Mouse (Mus musculus) gastrocnemius, postnatal 14 days (tissue): ENCODE data around the gene Hist3h2ba. TPM values are rescaled to one million over a fixed set of nuclear protein-coding genes. Genes with fewer than 3 reads are reported as not detected.
A peak's percentile ranks its signal among the peaks of the same experiment; 100 is the strongest.

Source experiments
- DNase-seq: peaks from one replicate; pipeline ENCODE4 v3.0.0; 2021; ENCODE audit warnings: mixed read lengths
- intact Hi-C: fragments of 180-260 bp; cut with DNase I; formaldehyde crosslinking; loops from one replicate; pipeline ENCODE4 v1.15.1; 2025; ENCODE audit warnings: low total_unique reads
- microRNA-seq, 2 experiments: library from miRNA; unstranded; fragments of <30 nt; microRNA quantifications; one replicate each; pipeline ENCODE4 v1.2.0; 2021
- total RNA-seq, 2 experiments: library from RNA; stranded (reverse); gene quantifications; 2 replicates each; pipeline ENCODE4 v1.2.3; 2021

The Hist3h2ba gene
- total RNA-seq, 2 experiments from 2014 or later, result 2.1 to 3.7 TPM

GRCm38 (mm10) chr11:58981541-58982447, 33.1 kb downstream of the Hist3h2ba start:
- DNase-seq, result peak; percentile 88
- intact Hi-C loops, result no loop called here

- intact Hi-C loops, result no loop called here
- DNase-seq, result no peak
These were observed 33.9 kb downstream of the Hist3h2ba start for GRCm38 (mm10) chr11:58982471-58983097.

- intact Hi-C loops, result no loop called here
- no peak for DNase-seq
These were observed 35.1 kb downstream of the Hist3h2ba start for GRCm38 (mm10) chr11:58983691-58984341.

DNA sequence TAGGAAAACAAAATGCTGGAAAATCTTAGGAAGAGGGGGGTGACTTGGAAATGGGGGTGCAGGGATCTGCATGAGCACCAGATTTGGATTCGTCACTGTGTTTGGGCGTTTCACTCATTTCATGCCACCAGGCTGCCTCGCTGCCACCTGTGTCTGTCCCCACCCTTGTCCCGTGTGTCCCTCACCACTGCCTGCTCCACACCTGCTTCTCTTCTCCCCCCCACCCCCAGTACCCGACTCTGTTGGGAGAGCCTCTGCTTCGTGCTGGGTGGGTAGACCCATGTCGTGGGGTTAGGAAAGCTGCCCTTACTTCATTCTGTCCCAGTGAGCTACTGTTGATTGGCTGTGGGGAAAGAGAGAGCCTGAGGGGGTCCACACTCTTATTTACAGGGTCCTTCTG, 35.9 kb downstream of the Hist3h2ba start:
- no peak for DNase-seq
- intact Hi-C loops, result no loop called here

GRCm38 (mm10) chr11:58985299-58985917, 36.7 kb downstream of the Hist3h2ba start:
- intact Hi-C loops, result no loop called here
- no peak for DNase-seq

GRCm38 (mm10) chr11:58989166-58989565, 40.4 kb downstream of the Hist3h2ba start:
- intact Hi-C loops, result no loop called here
- peak; percentile 0 for DNase-seq

GRCm38 (mm10) chr11:58990141-58990540, 41.4 kb downstream of the Hist3h2ba start:
- intact Hi-C loops, result no loop called here
- DNase-seq, result peak; percentile 16

DNA sequence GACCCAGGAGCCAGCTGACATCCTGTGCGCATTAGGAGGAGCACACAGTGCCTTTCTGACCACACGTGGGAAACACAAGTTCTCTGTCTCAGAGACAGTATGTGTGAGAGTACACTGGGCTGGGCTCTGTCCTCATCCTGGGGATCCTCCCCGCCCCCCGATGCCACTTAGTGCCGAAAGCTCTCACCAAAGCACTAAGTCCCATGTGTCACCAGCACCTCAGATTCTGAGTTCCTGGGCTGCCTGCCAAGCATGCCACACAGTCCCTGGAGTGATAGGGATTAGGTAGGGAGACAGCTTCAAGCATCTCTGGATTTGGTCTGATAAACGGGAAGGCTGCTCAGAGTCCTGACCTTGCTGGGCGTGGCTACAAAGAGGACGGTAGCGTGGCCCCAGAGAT, 42.1 kb downstream of the Hist3h2ba start:
- intact Hi-C loops, result no loop called here
- DNase-seq, result peak; percentile 39

DNA sequence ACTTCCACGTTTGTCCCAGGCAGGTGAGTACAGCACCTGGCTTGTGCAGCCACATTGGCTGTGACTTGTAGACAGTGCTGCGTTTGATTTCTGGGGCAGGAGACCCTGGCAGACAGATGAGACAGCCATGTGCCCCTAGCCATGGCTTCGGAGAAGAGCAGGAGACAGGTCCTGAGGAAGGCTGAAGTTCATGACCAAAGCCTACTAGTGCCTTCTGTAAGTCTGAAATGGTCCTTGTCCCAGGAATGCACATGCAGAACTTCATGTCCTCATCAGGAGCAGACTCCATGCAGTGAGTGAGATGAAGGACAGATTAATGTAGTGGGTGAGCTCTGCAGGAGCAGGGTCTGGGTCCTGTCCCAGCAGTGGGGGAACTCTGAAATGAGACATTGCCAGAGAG, 43.2 kb downstream of the Hist3h2ba start:
- peak; percentile 2 for DNase-seq
- intact Hi-C loops, result no loop called here

DNA sequence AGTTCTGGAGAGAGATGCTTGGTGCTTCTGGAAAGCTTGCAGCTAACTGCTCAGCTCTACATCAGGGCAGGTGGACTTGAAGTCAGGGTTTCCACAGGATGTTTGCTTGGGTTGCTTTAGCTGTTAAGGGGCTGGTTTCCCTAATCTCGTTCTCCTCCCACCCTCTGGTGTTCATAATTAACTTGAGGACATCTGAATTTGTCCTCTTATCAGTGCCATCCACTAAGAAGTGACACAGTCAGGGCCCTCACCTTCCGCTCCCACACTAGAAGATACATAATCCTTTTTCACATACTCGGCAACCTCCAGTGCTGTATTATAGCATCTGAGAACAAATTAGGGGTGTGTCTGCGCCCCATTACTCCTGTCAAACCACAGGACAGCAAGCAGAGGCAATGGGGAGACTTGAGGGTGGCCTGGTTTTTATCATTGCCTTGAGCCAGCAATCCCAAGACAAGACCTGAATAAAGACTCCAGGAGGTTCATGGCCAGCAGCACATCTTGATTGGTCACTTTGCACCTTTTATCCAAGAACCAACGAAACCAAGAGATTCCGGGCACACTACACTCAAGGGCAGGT, 44.5 kb downstream of the Hist3h2ba start:
- intact Hi-C loops, result no loop called here
- no peak for DNase-seq

GRCm38 (mm10) chr11:58994337-58994826, 45.7 kb downstream of the Hist3h2ba start:
- intact Hi-C loops, result no loop called here
- DNase-seq, result peak; percentile 32

DNA sequence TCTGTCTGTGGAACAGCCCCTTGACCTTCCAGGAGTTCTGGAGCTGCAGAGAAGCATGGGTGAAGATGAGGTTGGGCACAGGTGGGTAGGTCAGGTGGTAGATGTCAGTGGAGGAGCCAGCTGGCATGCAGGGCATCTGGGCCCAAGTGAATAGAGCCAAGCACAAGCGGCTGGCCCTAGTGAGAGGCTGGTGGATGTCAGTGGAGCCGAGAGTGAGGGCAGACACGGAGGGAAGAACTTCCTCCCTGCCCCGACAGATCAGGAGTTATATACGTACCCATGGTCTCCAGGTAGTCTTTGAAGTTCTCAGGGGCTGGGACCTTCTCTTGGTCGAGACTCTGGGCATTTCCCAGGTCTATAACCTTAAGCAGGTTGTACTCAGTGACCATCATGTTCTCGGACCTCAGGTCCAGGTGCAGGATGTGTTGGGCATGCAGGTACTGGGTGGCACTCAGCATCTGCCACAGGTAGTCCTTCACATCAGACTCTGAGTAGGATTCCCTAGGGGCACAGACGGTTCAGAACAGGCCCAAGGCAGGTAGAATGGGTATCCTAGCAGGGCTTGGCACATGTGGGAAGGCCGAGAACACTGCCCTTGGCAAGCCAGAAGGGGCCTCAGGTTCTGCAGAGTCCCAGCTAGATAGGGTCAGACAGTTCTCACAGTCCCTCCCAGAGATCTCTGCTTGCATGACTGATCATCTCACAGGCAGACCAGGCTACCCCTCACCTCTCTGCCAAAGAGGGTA, 46.5 kb downstream of the Hist3h2ba start:
- intact Hi-C loops, result no loop called here
- no peak for DNase-seq

DNA sequence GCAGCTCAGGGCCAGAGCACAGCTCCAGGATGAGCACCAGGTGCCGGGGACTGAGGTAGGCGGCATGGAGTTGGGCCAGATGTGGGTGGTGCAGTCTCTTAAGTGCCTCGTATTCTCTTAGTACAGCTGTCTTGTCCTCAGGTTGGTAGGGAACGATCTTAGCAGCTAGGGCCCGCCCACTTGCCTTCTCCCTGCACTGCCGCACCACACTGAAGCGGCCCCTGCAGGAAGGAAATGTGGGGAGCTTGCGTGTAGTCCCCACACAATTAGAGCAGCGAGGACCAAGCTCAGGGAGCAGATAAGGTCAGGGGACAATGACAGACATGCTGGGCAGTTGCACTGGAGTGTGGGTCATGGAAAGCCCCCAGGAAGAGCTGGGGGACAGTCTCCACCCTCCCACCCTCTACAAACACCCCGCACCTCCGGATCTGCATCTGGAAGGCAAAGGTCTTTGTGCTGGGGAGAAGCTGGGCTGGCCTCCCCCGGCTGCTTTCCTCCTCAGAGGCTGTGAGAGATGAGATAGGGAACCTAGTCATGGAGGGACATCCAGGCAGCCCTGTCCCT, 47.2 kb downstream of the Hist3h2ba start:
- no peak for DNase-seq
- intact Hi-C loops, result no loop called here

GRCm38 (mm10) chr11:58997541-58997940, 48.8 kb downstream of the Hist3h2ba start:
- intact Hi-C loops, result no loop called here
- DNase-seq, result no peak

Small RNA genes within 50 kb of the gene (microRNA-seq; reads per million reads assigned to microRNA genes)
- 0 reads per million in 2 experiments for gene Gm44313

Other genes starting within 250 kb of the Hist3h2ba start
- gene Olfr319, start 249.8 kb upstream of the Hist3h2ba start, total RNA-seq, result not detected
- not detected for gene Olfr318, start 224.9 kb upstream of the Hist3h2ba start, total RNA-seq
- not detected for gene Olfr317, start 209.7 kb upstream of the Hist3h2ba start, total RNA-seq
- not detected for gene Olfr316, start 196.2 kb upstream of the Hist3h2ba start, total RNA-seq
- gene Olfr315, start 175.7 kb upstream of the Hist3h2ba start, total RNA-seq, result not detected
- gene Olfr314, start 166.0 kb upstream of the Hist3h2ba start, total RNA-seq, result not detected
- not detected for gene Fam183b, start 147.0 kb upstream of the Hist3h2ba start, total RNA-seq
- not detected for gene Olfr313, start 133.9 kb upstream of the Hist3h2ba start, total RNA-seq
- gene Olfr312, start 119.7 kb upstream of the Hist3h2ba start, total RNA-seq, result not detected
- gene Olfr311, start 109.7 kb upstream of the Hist3h2ba start, total RNA-seq, result not detected
- 1 to 10 TPM; 1.3 to 1.7 TPM for gene Gm12258, start 101.8 kb upstream of the Hist3h2ba start, total RNA-seq
- gene 2810021J22Rik, start 81.7 kb upstream of the Hist3h2ba start, total RNA-seq, result 1 to 10 TPM; 1.4 to 1.6 TPM
- 1 to 10 TPM; 4.1 to 5.3 TPM for gene Zfp39, start 44.7 kb upstream of the Hist3h2ba start, total RNA-seq
- not detected for gene Btnl10, start 31.0 kb upstream of the Hist3h2ba start, total RNA-seq
- gene Rnf187, start 10.0 kb upstream of the Hist3h2ba start, total RNA-seq, result 100 to 1,000 TPM; 126 to 139 TPM
- 10 to 100 TPM; 15.1 to 16.8 TPM for gene Hist3h2a, start 5.8 kb downstream of the Hist3h2ba start, total RNA-seq
- gene Trim17, start 5.8 kb downstream of the Hist3h2ba start, total RNA-seq, result under 1 TPM in 1 of 2 experiments, not detected in 1; 0.29 TPM
- gene Trim11, start 29.2 kb downstream of the Hist3h2ba start, total RNA-seq, result 1 to 10 TPM; 9.3 to 9.6 TPM
- 100 to 1,000 TPM; 708 to 848 TPM for gene Obscn, start 187.5 kb downstream of the Hist3h2ba start, total RNA-seq
- 10 to 100 TPM in 1 of 2 experiments, 1 to 10 TPM in 1; 7.7 to 10.6 TPM for gene Iba57, start 214.8 kb downstream of the Hist3h2ba start, total RNA-seq
- gene Gjc2, start 234.3 kb downstream of the Hist3h2ba start, total RNA-seq, result under 1 TPM; 0.27 to 0.62 TPM
- 10 to 100 TPM; 17.1 to 20.2 TPM for gene Guk1, start 243.3 kb downstream of the Hist3h2ba start, total RNA-seq